Mouse (Mus musculus) Muller cell, postnatal 12 days (primary cell): ENCODE data around the gene Ctnnd2.
"Not testable (repeated sequence)": the region's sequence is repeated elsewhere in the genome, so short reads cannot be mapped to it uniquely, and the experiment has no call there.

ENCODE experiments used
- DNase-seq: peaks from one replicate; pipeline ENCODE4 v3.0.0-alpha.2; 2015; ENCODE audit errors: inconsistent ontology term

The Ctnnd2 gene

DNA sequence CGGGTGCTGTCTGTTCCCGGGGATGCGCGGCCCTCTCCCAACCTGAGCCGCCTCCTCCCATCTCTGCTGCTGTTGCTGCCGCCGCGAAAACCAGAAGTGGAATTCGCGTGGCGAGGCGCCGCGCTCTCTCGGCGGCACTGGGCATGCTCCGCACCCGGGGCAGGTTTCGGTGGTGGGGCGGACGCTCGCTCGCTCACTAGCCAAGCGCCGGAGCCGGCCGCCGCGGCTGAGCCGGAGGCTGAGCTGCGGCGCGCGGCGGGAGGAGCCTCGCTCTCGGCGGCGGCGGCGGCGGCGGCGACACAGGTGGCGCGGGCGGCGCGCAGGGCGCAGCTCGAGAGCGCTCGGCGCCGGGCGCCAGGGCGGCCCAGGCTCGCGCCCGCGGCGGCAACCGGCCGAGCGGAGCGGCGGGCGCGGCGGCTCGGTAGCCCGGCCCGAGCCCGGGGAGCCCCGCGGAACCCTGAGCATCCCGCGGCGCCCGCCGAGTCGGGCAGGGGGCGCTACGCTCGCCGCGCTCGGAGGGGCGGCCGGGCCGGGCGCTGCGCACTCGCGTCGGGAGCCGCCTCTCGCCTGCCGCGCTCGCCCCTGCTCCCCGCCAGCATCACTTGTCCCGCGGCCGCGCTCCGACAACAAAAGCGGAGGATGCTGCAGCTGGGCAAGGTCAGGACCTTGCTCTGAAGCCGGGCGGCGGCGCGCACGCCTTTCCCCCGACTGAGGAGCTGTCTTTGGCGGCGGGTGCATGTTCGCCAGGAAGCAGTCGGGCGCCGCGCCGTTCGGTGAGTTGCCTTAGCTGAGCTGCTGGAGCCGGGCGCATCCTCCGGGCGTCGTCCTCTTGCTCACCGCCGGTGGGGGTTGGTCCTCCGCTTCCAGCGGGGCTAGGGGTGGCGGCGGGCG is at the start of gene Ctnnd2:
TSS of gene Ctnnd2 (plus strand) at position 203 of the 891 bp plus-strand sequence.
- DNase-seq: peak; percentile 86

DNA sequence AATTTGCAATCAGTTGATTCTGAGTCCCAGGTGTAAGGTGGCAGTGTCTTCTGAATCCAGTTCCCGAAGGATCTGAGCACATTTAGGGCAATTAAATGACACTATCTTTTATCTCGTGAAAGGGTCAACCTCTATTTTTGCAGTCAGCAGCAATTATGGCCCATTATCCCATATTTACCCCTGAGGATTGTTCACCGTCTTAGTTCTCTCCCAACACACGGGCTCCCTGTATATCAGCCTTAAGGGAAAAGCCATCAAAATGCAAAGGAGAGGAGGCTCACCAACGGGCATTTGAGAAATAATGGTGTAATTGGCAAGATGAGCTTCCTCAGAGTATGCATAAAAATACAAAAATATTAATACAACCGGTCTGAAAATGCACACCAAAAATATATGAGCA is 41.7 kb upstream of the Ctnnd2 start:
- DNase-seq: no peak

DNA sequence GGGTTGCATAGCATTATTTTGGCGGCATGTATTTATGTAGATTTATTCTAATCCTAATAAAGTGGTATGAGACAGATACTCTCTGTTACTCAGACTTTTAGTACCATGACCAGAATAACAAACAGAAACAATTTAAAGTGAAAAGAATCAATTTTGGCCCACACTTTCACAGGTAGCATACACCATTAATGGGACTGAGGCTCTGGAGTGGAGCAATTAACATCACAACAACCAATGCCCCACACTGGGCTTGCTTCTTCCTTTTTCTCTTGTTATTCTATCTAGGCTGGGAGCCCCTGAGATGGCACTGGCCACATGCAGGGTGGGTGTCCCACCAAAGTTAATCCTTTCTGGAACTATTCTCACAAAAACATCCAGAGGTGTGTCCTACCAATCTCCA is 32.8 kb upstream of the Ctnnd2 start:
- DNase-seq: not testable (repeated sequence)

DNA sequence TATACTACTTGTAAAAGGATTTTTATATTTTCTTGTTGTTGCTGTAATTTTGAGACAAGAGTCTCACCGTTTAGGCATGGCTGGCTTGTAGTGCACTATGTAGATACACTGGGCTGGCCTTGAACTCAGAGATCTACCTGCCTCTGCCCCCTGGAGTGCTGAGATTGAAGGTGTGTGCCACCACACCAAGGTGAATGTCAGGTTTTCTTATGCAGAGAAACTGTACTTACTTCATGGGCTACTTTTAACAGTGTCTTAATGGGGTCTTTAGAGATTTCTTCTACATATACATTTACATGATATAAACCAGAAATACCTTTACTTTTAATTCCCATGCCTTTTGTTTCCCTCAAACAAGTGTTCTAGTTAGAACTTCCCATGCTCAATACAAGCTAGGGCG is 27.0 kb upstream of the Ctnnd2 start:
- no peak for DNase-seq

DNA sequence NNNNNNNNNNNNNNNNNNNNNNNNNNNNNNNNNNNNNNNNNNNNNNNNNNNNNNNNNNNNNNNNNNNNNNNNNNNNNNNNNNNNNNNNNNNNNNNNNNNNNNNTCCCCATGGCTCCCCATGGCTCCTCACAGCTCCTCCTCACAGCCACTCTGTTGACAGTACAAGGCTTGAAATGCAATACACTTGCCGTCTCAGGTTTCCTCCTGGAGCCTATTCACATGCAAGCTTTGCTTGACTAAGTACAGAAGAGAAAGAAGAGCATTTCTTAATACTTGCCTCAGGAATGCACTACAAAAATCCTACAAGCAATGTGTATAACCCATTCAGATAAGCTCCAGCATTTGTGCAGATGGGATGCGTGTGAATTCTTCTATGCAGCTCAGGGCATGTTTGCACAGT is 20.2 kb upstream of the Ctnnd2 start:
- no peak for DNase-seq

DNA sequence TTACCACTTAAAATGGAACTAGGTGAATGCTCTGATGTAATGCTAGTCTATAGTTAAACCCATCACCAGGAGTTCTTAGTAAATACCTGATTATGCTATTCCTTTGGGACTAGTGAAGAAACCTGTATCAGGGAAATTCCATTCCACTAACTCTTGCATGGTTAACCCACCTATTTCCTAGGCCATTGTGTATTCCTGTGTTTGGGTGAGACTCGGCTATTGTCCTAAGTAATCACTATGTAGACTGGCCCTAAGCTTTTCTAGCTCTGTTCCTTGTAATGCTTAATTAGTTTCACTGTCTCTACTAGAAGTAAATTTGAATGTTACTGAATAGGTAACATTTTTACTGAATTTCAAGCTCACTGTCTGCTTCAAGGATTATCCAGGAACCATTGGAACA is 14.4 kb upstream of the Ctnnd2 start:
- no peak for DNase-seq

DNA sequence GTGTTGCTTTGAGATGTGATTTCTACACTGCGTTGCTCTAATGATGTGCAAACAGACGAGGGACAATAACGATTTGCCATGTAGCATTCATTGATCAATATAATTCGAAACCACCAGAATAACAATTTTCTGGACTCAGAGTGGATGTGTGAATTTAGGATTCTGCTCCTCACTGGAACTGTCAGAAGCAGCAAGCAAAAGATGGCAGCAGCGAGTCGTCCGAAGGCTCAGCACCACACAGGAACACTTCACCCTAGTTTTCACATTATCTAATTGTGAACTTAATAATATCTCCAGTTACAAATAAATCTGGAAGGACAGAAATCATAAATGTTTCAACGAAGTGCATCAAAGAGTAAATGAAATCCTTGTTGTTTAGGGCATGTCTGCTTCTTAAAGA is 2.4 kb upstream of the Ctnnd2 start:
- no peak for DNase-seq

DNA sequence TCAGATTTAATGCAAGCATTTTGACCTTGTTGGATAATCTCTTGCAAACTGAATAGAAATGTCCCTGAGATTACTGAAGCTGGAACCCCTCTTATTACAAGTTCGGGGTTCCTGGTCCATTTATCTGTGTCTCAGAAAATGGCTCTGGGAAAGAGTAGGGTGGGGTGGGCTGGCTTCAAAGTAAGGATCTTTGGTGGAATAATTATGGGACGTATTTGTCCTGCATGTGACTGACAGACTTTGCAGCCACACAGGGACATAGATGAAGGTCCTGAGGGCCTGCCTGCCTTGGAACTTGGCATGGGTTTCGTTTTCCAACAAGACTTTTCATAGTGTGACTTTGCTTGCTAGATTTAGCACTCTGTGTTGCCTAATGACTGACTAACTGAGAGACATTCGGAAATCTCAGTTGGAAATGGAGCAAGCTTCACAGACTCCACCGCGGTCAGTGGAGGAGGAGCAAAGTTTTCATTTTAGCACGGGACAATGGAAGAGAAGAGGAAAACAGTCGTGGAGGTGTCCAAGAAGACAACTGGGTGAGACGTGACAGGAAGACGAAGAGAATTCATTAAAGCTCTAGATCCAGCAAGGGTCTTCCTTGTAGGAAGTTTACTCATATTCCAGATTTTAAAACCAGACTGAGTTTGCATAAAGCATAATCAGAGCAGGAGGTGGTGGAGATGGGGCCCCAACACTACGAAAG is 749 bp upstream of the Ctnnd2 start:
- DNase-seq: peak; percentile 3

DNA sequence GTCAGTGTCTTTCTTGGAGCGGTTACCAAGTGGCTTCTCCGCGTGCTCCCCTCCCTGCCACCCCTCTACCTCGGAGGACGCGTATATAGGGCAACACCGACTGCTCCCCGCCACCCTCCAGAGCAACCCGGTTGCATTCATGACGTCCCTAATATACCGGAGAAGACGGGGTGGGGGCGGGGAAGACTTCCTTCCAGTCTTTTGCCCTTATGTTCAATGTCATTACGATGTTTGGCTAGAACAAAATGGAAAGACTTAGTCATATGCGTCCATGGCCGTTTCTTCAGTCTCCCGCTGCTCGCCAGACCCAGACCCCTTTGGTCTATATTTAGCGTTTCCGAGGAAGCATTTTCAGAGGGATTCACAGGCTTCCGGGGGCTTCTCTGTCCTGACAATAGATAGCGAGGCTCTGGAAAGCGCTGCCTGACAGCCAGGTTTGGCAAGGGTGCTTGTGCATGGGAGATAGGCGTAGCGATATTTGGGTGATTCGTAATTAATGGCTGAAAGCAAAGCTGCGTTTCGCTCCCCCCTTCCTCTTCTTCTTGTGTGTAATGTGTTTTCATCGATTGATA is 1.1 kb downstream of the Ctnnd2 start:
- DNase-seq: peak; percentile 61

DNA sequence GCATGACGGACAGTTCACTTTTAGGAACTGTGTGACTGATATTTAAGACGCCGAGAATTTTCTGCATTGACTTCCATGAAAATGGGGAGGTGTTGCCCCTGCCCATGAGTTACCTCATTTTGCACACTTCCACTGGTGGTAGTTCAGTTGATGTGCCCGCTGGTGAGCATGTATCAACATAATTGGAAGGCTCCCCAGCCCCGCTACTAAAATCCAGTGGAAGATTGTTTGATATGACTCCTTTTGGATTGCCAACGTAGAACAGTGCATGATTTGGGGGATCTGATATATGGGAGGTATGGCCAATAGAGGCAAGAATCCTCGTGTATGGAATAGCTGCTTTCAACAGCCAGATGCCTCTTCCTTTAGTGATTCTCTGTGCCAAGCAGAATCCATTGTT is 1.9 kb downstream of the Ctnnd2 start:
- DNase-seq: no peak

DNA sequence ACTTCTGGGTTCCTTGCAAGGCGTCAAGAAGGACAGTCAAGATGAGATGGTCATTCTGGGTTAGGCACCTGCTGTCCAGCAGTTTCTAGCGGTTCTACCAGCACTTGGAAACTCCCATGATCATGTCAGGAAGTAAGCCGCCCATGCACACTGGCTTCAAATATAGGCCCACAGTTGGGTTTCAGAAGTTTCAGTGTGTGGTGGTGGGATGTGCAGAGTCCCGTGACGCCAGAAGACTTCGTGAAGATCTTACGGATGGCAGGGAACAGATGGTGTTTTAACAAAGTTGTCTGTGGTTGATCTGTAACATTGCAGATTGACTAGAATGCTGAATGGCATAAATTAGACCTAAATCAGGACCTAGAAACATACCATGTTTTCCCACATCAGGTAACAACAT is 11.6 kb downstream of the Ctnnd2 start:
- no peak for DNase-seq

DNA sequence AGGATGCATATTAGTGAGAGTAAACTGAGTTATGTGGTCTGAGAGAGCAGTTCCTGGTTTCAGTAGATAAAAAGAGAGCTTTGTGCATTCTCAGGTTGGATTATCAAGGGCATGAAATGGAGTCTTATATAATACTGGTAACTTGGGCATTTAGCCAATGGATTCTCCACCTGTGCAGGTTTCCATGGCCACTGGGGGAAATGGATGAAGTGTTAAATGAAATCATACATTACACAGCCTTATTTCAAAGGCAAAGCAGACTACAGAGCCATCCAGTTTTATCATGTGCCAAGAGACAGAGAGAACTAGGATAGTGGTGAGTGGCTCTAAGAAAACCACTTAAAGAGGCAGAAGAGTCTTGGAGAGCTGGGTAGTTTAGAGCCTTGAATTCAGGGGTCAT is 18.5 kb downstream of the Ctnnd2 start:
- no peak for DNase-seq

DNA sequence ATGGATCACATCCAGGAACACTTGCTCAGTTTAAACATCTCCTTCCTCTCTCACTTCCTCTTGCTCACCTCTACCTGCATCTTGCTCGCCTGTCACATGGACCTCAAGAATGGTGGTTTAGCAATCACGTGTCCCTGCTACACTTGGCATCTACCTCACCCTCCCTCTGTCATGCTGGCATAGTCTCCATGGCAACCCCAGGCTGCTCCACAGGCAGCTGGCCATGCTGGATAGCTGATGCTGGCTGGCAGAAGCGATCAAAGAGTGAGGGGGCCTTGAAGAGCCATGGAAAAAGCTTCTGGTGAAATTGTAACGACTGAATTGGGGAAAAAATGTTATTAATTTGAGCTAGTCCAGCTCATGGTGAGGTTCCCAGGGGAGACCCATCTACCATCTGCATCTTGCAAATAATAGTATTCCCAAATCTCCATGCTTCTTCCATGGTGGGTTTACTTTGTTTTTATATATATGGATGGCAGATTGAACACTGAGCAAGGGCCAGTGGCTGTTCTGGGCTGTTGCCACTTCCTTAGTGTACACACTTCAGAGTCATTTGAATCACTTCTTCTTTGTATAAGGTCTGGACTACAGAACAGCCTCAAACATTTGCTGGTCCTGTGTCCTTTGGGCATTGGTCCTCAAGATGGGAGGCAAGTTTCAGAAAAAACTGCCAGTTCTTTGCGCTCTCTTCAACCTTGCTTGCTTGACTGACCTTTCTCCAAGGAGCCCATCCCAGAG is 19.7 kb downstream of the Ctnnd2 start:
- DNase-seq: no peak

DNA sequence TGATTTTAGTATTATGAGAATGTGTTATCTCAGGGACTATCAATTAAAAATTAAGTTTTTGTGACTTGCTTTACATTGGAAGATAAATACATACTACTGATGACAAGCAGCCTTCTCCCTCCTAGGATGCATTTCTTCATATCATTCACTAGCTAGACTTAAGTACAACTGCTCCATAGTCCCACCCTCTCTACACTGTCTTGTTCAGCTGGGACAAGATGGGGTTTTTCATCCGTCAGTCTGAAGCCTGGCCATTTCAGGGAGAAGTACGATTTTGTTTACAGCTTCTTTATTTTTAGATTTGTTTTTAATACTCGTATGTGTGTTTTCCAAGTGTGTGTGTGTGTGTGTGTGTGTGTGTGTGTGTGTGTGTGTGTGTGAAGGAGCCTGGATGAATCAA is 26.0 kb downstream of the Ctnnd2 start:
- DNase-seq: no peak

DNA sequence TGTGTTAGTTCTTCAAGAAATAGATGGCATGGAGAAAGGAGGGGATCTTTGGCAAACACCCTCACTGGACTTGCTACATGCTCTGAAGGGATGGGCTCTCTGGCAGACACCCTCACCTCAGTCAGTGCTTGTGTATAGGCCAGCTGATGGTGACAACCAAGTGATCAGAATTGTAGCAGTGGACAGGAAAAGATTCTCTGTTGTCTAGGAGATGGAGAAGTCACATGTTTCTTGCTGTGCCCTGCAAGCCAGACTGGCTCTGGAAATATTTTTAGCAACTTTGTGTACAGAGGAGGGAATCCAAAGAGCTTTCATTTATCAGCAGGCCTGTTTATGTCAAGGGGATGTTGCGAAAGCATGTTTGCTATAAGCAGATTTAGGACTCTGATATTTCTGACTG is 27.4 kb downstream of the Ctnnd2 start:
- DNase-seq: no peak

DNA sequence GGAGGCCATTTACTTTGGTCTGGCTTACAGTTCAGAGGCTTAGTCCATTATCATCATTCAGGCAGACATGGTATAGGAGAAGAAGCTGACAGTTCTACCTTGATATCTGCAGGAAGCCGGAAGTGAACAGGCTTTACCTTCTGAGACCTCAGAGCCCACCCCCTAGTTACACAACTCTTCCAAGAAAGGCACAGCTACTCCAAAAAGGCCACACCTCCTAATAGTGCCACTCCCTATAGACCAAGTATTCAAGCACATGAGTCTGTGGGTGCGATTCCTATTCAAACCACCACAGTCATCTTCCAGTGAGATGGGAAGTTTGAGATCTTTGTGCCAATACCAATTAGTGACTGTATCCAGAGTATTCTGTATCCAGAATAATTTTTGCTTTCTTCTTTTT is 28.8 kb downstream of the Ctnnd2 start:
- no peak for DNase-seq

DNA sequence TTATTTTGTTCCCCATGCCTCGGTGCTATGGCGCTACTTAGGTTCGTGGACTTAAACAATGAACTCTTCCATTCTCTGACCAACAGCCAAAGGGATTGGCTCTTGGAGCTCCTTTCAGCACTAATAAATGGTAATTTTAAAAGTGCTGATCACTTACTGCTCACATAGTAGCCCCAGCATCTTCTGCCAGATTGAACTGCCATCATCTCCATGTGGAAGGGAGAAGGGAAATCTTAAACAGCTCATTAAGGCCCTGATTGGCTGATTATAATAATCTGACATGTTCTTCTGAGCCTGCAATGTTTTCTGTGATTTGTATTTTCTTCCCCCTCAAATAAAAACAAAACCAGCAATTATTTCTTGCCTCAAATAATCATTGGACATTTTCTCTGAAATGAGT is 29.2 kb downstream of the Ctnnd2 start:
- DNase-seq: no peak

DNA sequence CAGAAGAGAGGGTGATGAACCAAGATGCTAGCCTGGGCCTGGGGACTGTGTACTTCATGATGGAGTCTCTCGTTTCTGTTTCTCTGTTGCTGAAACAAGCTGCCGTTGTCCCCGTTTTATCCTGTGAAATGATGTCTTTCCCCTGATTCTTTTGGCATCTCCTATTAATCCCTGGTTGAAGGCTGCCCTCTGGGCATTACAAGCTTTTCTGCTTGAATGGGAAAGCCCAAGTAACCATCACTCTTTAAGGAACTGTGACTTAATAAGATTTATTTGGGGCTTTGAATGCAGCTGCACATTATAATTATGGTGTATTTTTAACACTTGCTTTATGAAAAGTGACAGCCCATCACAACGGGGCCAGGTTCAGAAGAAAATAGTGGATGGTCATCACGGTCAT is 40.4 kb downstream of the Ctnnd2 start:
- DNase-seq: no peak

DNA sequence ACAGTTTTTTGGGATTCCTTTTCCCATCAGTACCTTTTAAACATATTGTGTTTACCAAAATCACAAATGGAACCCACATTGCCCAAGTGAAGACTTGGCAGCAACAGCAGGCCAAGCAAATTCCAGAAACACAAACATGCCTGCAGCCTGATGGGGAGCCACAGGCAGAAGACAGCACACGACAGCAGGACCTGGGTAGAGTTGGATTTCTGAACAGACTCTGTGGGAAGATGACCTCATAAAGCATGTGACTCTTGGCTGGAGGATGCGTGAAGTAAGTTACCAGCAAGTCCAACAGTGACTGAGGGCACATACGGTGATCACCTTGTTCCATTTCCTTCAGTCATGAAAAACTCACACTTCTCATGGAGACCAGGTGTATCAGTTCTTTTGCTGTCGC is 43.5 kb downstream of the Ctnnd2 start:
- no peak for DNase-seq

DNA sequence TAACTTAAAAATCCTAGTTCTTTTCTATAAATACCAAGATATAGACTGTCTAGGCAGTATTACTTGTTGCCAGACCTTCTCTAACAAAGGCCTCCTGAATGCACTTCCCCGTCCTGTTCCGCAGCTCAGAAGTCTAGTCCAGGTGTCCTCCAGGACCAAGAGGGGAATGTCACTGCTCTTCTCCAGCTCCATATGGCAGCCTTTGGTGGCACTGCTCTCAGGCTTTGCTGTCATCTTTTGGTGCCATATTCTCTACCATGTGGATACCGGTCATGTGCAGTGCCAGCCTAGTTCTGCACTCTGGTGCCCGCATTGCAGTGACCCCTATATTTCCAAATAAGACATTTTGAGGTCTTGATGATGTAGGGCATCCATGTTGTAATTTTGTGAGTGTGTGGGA is 56.7 kb downstream of the Ctnnd2 start:
- DNase-seq: no peak

DNA sequence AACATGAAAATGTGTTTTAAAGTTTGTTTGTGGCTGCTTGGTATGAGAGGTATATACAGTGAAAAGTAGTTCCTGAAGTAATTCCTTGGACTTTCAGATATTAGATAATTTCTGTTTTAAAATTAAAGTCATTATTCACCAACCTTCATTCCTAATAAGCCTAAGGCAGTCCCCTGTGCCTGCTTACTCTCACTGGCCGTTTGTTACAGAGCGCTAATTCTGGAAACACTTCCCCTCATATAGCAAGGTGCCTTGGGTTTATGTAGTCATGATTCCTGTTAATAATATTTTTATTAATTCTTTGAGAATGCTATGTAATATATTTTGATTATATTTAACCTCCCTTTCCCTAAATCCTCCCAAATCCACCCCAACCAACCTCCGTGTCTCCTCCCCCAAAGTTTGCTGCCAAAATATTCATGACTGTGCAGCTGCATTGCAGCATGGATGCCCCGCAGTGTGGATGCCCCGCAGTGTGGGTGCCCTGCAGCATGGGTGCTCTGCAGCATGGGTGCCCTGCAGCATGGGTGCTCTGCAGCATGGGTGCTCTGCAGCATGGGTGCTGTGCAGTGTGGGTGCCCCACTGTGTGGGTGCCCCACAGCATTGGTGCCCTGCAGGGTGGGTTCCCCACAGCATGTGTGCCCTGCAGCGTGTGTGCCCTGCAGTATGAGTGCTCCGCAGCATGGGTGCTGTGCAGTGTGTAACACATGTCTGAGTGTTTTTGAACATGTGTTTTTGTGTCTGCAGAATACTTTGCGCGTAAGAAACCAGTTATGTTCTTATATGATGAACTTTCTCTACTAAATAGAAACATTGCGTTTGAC is 63.0 kb downstream of the Ctnnd2 start:
- DNase-seq: no peak
